Mouse (Mus musculus): ENCODE measurements around the gene Gm6685. TPM values are rescaled to one million over a fixed set of nuclear protein-coding genes. Genes with fewer than 3 reads are reported as not detected.

Gene Gm6685
- polyA plus RNA-seq, 1 experiment from 2014 or later, result not detected

Other genes starting within 250 kb of the Gm6685 start
- gene Ccdc85a, start 244.5 kb upstream of the Gm6685 start, polyA plus RNA-seq (2016; fragmentation: Nextera tagmentation; extraction: Ambion mirVana), result 9.5 and 11.0 TPM in 2 replicates

Measured in neural tube, embryonic 12.5 days (tissue).